Mouse (Mus musculus) liver, embryonic 11.5 days (tissue): ENCODE measurements around the gene Ntng1. TPM values are rescaled to one million over a fixed set of nuclear protein-coding genes. Genes with fewer than 3 reads are reported as not detected.

Experiments used
- ATAC-seq: fragments of 200-750 bp; cut with Nextera tagmentation; replicated peaks from 2 replicates; pipeline ENCODE4 v1.8.0; 2017; ENCODE audit warnings: moderate number of reproducible peaks, mild to moderate bottlenecking, moderate TSS enrichment, moderate library complexity; ENCODE audit not compliant: low FRiP score
- DNase-seq: peaks from one replicate; pipeline ENCODE4 v3.0.0-alpha.2; 2017; ENCODE audit warnings: low spot score
- H3K27ac ChIP-seq: fragments of 300-500 bp; sonication (generic); 2 replicates; pipeline ENCODE4 v1.5.1; 2014; ENCODE audit warnings: mild to moderate bottlenecking, low read depth, low read length, control low read depth
- H3K27me3 ChIP-seq: fragments of 300-500 bp; sonication (generic); replicated peaks from 2 replicates; pipeline ENCODE4 v1.6.1; 2014; ENCODE audit warnings: low read length, mixed read lengths; ENCODE audit not compliant: control insufficient read depth, insufficient read depth
- H3K36me3 ChIP-seq: fragments of 300-500 bp; sonication (generic); 2 replicates; pipeline ENCODE4 v1.6.1; 2014; ENCODE audit warnings: mild to moderate bottlenecking, low read length, moderate library complexity, mixed read lengths; ENCODE audit not compliant: control insufficient read depth, insufficient read depth
- H3K4me1 ChIP-seq: fragments of 300-500 bp; sonication (generic); replicated peaks from 2 replicates; pipeline ENCODE4 v1.6.1; 2014; ENCODE audit warnings: low read length, mixed read lengths; ENCODE audit not compliant: control insufficient read depth, insufficient read depth
- H3K4me2 ChIP-seq: fragments of 300-500 bp; sonication (generic); 2 replicates; pipeline ENCODE4 v1.6.1; 2014; ENCODE audit warnings: mild to moderate bottlenecking, control low read depth, moderate library complexity
- H3K4me3 ChIP-seq: fragments of 300-500 bp; sonication (generic); 2 replicates; pipeline ENCODE4 v1.5.1; 2014; ENCODE audit warnings: low read depth, low read length, control low read depth
- H3K9ac ChIP-seq: fragments of 300-500 bp; sonication (generic); 2 replicates; pipeline ENCODE4 v1.6.1; 2014; ENCODE audit warnings: low read depth, low read length, control low read depth
- H3K9me3 ChIP-seq: fragments of 300-500 bp; sonication (generic); 2 replicates; pipeline ENCODE4 v1.6.1; 2016; ENCODE audit warnings: low read length, inconsistent platforms, mixed read lengths; ENCODE audit not compliant: control insufficient read depth
- WGBS: fragments of 180-500 bp; shearing (Covaris S2); extraction: QIAGEN DNeasy Blood & Tissue Kit; methylation state at CpG from one replicate; pipeline ENCODE4 v1.1.7; 2014; 5-methylcytosine and 5-hydroxymethylcytosine counted together
- polyA plus RNA-seq: library from polyadenylated mRNA; unstranded; fragments of >200 nt; fragmentation: Nextera tagmentation; extraction: Ambion mirVana; gene quantifications from 2 replicates; pipeline ENCODE4 v1.2.1, GENCODE M21; 2014

Gene Ntng1
- polyA plus RNA-seq, 1 experiment from 2014 or later: 0.10 TPM

GRCm38 (mm10) chr3:110022783-110023599, 120.8 kb downstream of the Ntng1 start:
- no peak overlapping the region for H3K4me2 ChIP-seq
- no peaks in the 10 kb centered on the region for H3K36me3 ChIP-seq
- ATAC-seq (no peak), DNase-seq (no peak)
- no peaks in the 10 kb centered on the region for H3K9me3 ChIP-seq
- H3K9ac ChIP-seq: no peak overlapping the region
- 41% methylated on average over 18 of the region's 18 CpGs for WGBS
- H3K4me1 ChIP-seq: no peaks in the 10 kb centered on the region
- no peaks in the 10 kb centered on the region for H3K27me3 ChIP-seq
- no peak overlapping the region for H3K27ac ChIP-seq
- H3K4me3 ChIP-seq: no peak overlapping the region

- Histone ChIP-seq H3K4me3 (no peak overlapping the region), H3K27me3 (no peaks in the 10 kb centered on the region), H3K9ac (no peak overlapping the region), H3K27ac (no peak overlapping the region), H3K4me1 (no peaks in the 10 kb centered on the region), H3K36me3 (no peaks in the 10 kb centered on the region), H3K9me3 (no peaks in the 10 kb centered on the region), H3K4me2 (no peak overlapping the region)
- ATAC-seq (no peak), DNase-seq (no peak)
- 78% methylated on average over 14 of the region's 14 CpGs for WGBS
These were observed 132.8 kb downstream of the Ntng1 start for GRCm38 (mm10) chr3:110010870-110011626.

GRCm38 (mm10) chr3:110010441-110010840, 133.4 kb downstream of the Ntng1 start:
- Histone ChIP-seq H3K9me3 (no peaks in the 10 kb centered on the region), H3K27ac (no peak overlapping the region), H3K27me3 (no peaks in the 10 kb centered on the region), H3K9ac (no peak overlapping the region), H3K4me3 (no peak overlapping the region), H3K4me2 (no peak overlapping the region), H3K36me3 (no peaks in the 10 kb centered on the region), H3K4me1 (no peaks in the 10 kb centered on the region)
- ATAC-seq (no peak), DNase-seq (no peak)
- 83% methylated on average over 2 of the region's 2 CpGs for WGBS

GRCm38 (mm10) chr3:110000349-110000748, 143.5 kb downstream of the Ntng1 start:
- no peaks in the 10 kb centered on the region for H3K27me3 ChIP-seq
- no peak overlapping the region for H3K4me3 ChIP-seq
- no peak overlapping the region for H3K4me2 ChIP-seq
- H3K9ac ChIP-seq: no peak overlapping the region
- DNase-seq (no peak), ATAC-seq (no peak)
- H3K36me3 ChIP-seq: no peaks in the 10 kb centered on the region
- 69% methylated on average over 5 of the region's 5 CpGs for WGBS
- H3K4me1 ChIP-seq: no peaks in the 10 kb centered on the region
- no peaks in the 10 kb centered on the region for H3K9me3 ChIP-seq
- no peak overlapping the region for H3K27ac ChIP-seq

- no peak for ATAC-seq
- no peaks in the 10 kb centered on the region for H3K27me3 ChIP-seq
- no peak overlapping the region for H3K27ac ChIP-seq
- no peaks in the 10 kb centered on the region for H3K36me3 ChIP-seq
- H3K4me1 ChIP-seq: no peaks in the 10 kb centered on the region
- no peak for DNase-seq
- H3K9ac ChIP-seq: no peak overlapping the region
- WGBS: 54% methylated on average over 4 of the region's 4 CpGs
- no peak overlapping the region for H3K4me2 ChIP-seq
- H3K9me3 ChIP-seq: no peaks in the 10 kb centered on the region
- no peak overlapping the region for H3K4me3 ChIP-seq
These were observed 148.2 kb downstream of the Ntng1 start for GRCm38 (mm10) chr3:109995663-109996024.

GRCm38 (mm10) chr3:109994978-109995662, 148.7 kb downstream of the Ntng1 start:
- H3K4me3 ChIP-seq: no peak overlapping the region
- H3K36me3 ChIP-seq: no peaks in the 10 kb centered on the region
- no peak for ATAC-seq
- whole genome bisulfite sequencing: 41% methylated on average over 6 of the region's 6 CpGs
- DNase-seq: no peak
- H3K4me2 ChIP-seq: no peak overlapping the region
- no peak overlapping the region for H3K27ac ChIP-seq
- H3K4me1 ChIP-seq: no peaks in the 10 kb centered on the region
- no peaks in the 10 kb centered on the region for H3K27me3 ChIP-seq
- no peaks in the 10 kb centered on the region for H3K9me3 ChIP-seq
- H3K9ac ChIP-seq: no peak overlapping the region

- ATAC-seq (no peak), DNase-seq (no peak)
- no peak overlapping the region for H3K4me2 ChIP-seq
- 84% methylated on average over 2 of the region's 2 CpGs for WGBS
- no peak overlapping the region for H3K4me3 ChIP-seq
- H3K27me3 ChIP-seq: no peaks in the 10 kb centered on the region
- H3K9me3 ChIP-seq: no peaks in the 10 kb centered on the region
- no peak overlapping the region for H3K27ac ChIP-seq
- H3K4me1 ChIP-seq: no peaks in the 10 kb centered on the region
- no peaks in the 10 kb centered on the region for H3K36me3 ChIP-seq
- no peak overlapping the region for H3K9ac ChIP-seq
These were observed 159.7 kb downstream of the Ntng1 start for GRCm38 (mm10) chr3:109984086-109984485.

GRCm38 (mm10) chr3:109977614-109978013, 166.2 kb downstream of the Ntng1 start:
- Histone ChIP-seq H3K4me2 (no peak overlapping the region), H3K9ac (no peak overlapping the region), H3K27ac (no peak overlapping the region), H3K27me3 (no peaks in the 10 kb centered on the region), H3K9me3 (no peaks in the 10 kb centered on the region), H3K4me1 (no peaks in the 10 kb centered on the region), H3K4me3 (no peak overlapping the region), H3K36me3 (no peaks in the 10 kb centered on the region)
- WGBS: 56% methylated on average over 2 of the region's 2 CpGs
- ATAC-seq (no peak), DNase-seq (no peak)
